Mouse (Mus musculus) retina, adult 2 months (tissue): ENCODE measurements at regions not wholly inside any gene's neighbourhood (a gene's known extent, or its start where the extent isn't known, plus 50 kb on each side); places are given as distances from the start of the nearest gene placed in this dataset.

ENCODE experiments used
- DNase-seq: peaks from one replicate; pipeline ENCODE4 v3.0.0-alpha.2; 2012; ENCODE audit warnings: low read depth, low spot score

DNA sequence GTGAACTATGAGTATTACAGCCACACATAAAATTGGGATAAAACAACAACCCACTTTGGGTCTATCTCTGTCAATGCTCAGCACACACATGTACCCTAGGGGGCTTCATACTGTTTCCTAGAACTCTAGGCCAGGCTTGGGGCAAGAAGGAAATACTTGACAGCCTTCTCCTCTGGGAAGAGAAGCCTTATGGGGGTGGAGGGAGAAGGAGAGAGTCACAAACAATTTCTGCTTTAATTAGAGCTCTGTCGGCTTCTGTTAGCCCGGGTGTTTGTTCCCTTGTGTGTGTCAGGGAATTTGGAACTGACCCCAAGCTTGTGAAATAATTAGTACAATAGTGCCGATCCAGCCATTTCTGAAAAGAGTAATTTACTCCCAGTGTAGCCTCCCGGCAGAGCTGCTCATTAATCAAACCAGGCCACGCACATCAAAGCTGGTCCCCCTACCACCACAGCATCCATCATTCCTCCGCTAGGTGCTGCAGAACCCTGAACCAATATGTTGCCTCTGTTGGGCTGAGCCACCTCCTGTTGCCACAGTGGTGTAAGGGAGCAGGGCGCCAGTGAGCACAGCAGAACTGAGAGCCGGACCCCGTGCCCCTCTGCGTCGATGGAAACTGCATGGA is 307.3 kb downstream of the Tmem114 start:
- no peak for DNase-seq

DNA sequence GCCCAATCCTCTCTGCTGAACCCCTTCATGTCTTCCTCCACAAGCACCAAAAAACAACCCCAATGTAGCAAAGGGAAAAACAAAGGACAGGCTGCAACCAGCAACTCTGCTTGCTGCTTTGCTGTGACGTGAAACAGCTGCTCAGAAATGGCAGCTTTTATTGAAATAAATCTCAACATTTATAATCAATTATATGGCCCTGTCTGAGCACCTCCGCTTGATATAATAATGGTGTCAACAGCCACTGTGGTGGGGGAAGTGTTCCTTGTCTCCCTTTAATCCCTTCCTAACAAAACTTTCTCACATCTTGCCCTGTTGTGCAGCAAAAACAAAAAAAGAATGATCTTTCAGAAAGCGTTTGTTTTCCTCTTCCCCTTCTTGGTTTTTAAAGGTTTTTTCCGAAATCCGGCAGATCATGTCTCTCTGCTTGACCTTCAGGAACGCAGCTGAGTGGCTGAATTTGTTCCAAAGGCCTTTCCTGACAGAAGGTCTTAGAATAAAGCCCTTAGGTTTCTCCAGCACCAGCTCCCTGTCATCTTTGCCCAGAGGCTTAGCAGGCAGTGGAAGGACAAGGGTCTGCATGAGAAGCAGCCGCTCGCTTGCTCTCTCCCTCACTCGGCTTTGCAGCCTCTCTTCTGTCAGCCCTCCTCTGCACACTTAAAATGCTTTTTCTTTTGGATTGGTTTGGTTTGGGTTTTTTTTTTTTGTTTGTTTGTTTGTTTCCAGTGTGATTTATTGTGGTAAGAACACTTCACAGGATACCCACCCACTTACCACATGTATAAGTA is 313.4 kb downstream of the Tmem114 start:
- DNase-seq = no peak

- DNase-seq = no peak
These were observed 316.5 kb downstream of the Tmem114 start for GRCm38 (mm10) chr16:8108141-8109122.

DNA sequence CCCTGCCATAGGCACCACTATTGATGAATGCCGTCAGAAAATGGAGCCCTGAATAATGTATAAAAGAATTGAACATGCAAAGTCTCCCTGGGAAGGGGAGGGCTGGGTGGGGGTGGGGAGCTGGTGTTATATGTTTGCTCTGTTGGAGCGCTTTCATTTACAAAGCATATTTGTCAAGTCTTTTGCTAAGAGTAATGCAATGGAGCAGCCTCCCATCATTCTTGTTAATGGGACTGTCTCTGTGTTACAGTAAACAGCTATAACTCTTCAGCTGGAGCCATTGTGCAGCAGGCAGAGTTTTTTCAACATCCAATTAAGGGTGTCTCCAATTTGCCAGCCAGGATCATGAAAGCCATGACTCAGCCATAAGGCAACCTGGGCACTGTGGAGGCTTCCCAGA is 345.9 kb downstream of the Tmem114 start:
- no peak for DNase-seq

DNA sequence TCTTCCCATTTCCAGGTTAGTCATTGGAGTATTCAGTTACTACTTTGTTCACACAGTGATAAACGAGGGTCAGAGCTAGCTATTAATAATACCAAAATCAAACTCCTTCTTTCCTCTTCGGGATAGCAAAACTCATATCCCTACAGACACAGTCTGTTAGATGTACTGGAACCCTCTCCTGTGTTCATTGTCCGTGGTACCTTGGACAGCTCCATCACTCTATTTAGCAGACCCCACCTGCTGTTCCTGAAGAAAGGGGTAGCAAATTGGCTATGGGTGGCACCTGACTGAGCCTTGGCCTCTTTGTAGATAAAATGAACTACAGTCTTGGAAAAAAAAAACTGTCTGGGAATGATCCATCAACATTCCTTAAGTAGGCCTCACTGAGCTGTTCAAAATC is 346.5 kb downstream of the Tmem114 start:
- no peak for DNase-seq

DNA sequence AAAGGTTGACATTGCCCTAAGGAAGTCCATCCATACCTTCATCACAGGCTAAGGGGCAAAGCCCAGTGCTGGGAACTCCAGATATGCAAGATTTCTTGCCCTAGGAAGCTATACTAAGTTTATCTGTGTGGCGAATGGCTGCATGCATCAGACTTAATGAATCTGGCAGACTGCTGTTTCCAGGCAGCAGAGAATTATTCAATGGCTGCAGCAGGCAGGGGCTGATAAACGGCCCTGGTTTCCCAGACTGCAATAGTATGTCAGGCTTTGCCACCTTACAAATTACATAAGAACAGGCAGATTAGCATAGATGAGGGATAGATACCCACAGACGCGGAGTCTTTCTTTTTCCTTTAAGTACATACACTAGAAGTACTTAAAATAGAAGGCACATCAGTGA is 350.2 kb downstream of the Tmem114 start:
- DNase-seq = no peak

DNA sequence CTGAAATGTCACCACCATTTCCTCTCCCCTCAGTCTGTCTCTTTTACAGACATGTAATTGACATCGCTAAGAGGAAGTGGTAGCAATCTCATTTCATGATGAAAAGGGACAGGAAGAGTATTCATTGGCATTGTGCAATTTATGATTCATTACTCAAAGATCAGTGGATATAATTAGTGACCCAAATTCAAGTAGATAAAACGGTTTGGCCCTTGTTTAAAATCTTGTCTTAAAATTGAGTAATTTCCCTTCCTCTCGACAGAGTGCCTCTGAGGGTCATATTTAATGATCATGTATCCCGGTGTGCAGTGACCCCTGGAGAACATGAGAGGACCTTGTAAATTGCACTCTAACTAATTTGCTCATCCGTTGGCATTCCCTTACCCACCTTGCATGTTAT is 371.0 kb downstream of the Tmem114 start:
- DNase-seq = no peak

- DNase-seq = no peak
These were observed 416.0 kb downstream of the Tmem114 start for GRCm38 (mm10) chr16:8008966-8009365.

DNA sequence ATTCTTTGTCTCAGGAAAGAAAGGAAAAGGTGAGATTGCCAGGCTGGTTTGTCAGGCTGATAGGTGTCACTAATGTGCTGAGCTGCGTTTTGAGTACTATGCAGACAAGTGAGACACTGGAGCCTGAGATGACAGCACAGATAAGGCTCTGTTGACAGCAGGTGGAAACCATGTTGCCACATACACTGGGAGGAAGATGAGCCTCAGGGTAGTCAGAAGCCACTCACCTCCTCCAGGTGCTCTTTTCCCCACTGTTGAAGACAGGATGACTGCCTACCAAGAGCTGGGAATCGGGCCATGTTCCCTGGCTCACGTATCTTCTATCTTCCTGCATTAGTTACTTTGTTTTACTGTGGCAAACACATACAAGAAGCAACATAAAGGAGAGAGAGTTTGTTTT is 418.3 kb downstream of the Tmem114 start:
- DNase-seq = no peak

GRCm38 (mm10) chr16:8002339-8003089 is 422.4 kb downstream of the Tmem114 start:
- no peak for DNase-seq

DNA sequence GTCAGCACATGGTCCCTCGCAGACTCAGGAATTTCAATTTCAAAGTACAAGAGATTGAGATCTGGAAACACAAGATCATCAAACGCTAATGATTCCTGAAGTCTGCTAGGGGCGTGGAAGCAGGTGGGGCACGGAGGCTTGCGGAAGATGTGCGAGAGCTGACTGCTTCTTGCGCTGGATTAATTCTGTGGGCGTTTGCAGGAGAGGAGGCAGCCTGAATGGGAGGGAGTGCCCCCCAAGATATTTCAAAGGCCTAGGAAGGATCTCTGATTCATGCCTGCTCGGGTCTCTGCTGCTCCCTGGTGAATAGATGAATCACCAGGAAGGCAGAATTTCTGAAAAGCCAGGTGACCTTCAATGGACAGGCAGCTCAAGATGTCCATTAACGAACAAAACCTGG is 442.1 kb downstream of the Tmem114 start:
- no peak for DNase-seq

GRCm38 (mm10) chr16:7978466-7978865 is 446.5 kb downstream of the Tmem114 start:
- no peak for DNase-seq

- DNase-seq = no peak
These were observed 473.3 kb downstream of the Tmem114 start for GRCm38 (mm10) chr16:7951616-7952015.

GRCm38 (mm10) chr16:7942333-7942732 is 482.6 kb downstream of the Tmem114 start:
- DNase-seq = no peak

DNA sequence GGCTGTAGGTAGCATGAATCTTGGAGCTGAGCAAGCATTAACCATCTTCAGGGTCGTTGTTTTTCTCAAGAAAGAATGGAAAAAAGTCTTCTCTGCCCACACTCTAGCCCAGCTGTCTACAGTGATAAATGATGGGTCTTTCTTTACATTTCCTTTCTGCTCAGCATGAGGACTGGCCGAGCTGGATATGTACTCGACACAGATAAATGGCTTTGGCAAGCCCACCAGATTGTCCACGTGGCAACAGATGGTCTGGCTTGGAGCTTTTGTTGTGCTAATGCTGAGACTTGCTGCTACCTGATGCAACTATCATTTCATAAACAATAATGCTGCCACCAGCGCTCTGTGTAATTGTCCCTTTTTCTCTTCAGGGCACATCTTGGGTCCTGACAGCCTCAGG is 487.8 kb downstream of the Tmem114 start:
- no peak for DNase-seq

GRCm38 (mm10) chr16:7932322-7932721 is 492.6 kb downstream of the Tmem114 start:
- DNase-seq = peak; percentile 9

DNA sequence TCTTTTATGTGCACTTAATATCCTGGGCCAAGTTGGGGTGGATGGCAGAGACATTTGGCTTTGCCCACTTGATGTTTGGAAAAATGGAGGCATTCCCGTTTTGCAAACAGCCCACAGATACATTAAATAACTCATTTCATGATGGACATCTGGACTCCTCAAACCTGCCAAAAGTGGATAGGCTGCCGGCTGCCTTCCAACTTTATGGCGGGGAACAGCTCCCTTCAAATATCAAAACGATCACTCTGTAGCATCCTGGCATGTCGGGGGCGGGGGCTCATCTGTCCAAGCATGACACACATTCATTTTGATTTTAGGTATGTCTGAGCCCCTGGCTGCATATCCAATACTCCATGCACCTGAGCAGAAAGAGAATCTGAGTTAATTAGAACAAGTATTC is 493.3 kb downstream of the Tmem114 start:
- no peak for DNase-seq

GRCm38 (mm10) chr16:7929112-7929511 is 495.8 kb downstream of the Tmem114 start:
- no peak for DNase-seq

- DNase-seq = no peak
These were observed 496.5 kb downstream of the Tmem114 start for GRCm38 (mm10) chr16:7928391-7928935.

DNA sequence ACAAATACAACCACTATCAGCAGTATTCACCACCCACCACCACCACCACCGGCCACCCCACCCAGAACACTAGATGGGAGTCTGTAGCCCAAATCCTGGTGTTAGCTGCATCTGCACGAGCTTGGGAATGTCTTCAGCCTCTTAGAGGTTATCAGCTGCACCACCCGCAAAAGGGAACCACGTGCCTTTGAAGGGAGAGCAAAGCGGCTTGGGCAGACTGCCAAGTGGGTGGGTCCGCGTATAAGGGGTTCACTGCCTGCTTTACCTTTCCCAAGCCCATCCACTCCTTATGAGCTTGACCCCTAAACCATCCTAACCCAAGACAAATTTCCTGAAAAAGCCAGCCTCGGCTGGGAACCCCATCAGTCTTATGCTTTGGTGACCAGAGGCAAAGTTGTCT is 497.2 kb downstream of the Tmem114 start:
- DNase-seq = no peak

DNA sequence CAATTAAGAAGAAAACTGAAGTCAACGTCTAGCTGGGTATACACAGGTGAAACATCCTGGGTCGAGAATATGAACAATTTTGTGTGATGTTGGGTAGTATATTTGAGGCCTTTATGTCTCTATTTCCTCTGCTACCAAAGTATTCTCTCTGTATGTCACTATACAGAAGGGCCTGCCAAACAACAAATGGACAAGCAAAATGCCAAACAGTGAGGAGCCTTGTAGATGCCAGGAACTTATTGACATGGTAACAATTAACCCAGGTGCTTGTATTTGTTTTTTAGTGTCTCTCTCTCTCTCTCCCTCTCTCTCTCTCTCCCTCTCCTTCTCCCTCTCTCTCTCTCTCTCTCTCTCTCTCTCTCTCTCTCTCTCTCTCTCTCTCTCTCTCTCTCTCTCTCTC is 529.1 kb downstream of the Tmem114 start:
- no peak for DNase-seq
